Mouse (Mus musculus): ENCODE data around the gene Asap2.

DNA sequence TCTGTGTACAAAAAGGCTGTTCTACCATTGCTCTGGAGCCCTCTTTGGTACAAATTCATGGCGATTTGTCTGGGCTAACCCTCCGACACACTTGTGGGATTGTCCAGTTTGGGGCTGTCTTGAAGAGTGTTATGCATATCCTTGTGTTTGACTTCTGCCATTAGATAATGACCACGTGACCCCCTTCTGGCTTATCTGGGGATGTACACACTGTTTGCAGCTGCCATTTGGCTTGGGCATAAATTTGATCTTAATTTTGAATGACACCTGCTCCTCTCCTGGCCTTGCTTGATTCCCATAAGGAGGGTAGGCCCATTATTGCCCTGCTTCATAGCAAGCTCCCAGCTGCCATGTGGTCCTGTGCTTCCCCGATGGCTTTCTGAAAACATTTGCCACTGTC is 171.6 kb downstream of the Asap2 start:
- TF ChIP-seq CTCF (conservative IDR thresholded peaks at IDR 0.05; ENCODE audit: low read length): no peak
- no peak for TF ChIP-seq POU5F1 (IDR thresholded peaks at IDR 0.05; ENCODE audit: borderline replicate concordance, low read length)

All from E14TG2a.4 (cell line).